Mouse (Mus musculus): Measurements from ENCODE around the gene Hamp2. TPM values are rescaled to one million over a fixed set of nuclear protein-coding genes. Genes with fewer than 3 reads are reported as not detected.

The Hamp2 gene
- polyA plus RNA-seq, 1 experiment from 2014 or later: not detected

- ATAC-seq: no peak
- Histone ChIP-seq H3K36me3 (no peaks in the 10 kb centered on the region), H3K4me1 (no peaks in the 10 kb centered on the region), H3K27ac (no peak overlapping the region), H3K9me3 (replicated peaks) (no peaks in the 10 kb centered on the region), H3K4me3 (no peak overlapping the region), H3K9ac (no peak overlapping the region), H3K27me3 (replicated peaks) (no peaks in the 10 kb centered on the region), H3K4me2 (no peak overlapping the region)
Measured at GRCm38 (mm10) chr7:30884047-30884446, 40.4 kb downstream of the Hamp2 start.

GRCm38 (mm10) chr7:30881367-30881766 lies 43.1 kb downstream of the Hamp2 start:
- H3K4me2 ChIP-seq: no peak overlapping the region
- H3K9ac ChIP-seq: no peak overlapping the region
- ATAC-seq: no peak
- no peaks in the 10 kb centered on the region for H3K36me3 ChIP-seq
- H3K4me1 ChIP-seq: no peaks in the 10 kb centered on the region
- no peak overlapping the region for H3K4me3 ChIP-seq
- H3K9me3 ChIP-seq (replicated peaks): no peaks in the 10 kb centered on the region
- no peak overlapping the region for H3K27ac ChIP-seq
- no peaks in the 10 kb centered on the region for H3K27me3 ChIP-seq (replicated peaks)
- WGBS (ENCODE audit: insufficient replicate concordance): 67% methylated on average over 3 of the region's 3 CpGs

GRCm38 (mm10) chr7:30880176-30880575 lies 44.3 kb downstream of the Hamp2 start, which contains the start of gene Cd22:
Gene Cd22 (minus strand): TSS chr7:30880342.
- Histone ChIP-seq H3K9ac (no peak within 1 kb of the TSS), H3K27me3 (replicated peaks) (no peaks in the 10 kb centered on the region), H3K9me3 (replicated peaks) (no peaks in the 10 kb centered on the region), H3K27ac (no peak within 1 kb of the TSS), H3K4me3 (no peak within 1 kb of the TSS), H3K4me2 (no peak within 1 kb of the TSS), H3K4me1 (no peaks in the 10 kb centered on the region), H3K36me3 (no peaks in the 10 kb centered on the region)
- no peak for ATAC-seq
- 25% methylated on average over 7 of the region's 7 CpGs for WGBS (ENCODE audit: insufficient replicate concordance)

- H3K4me2 ChIP-seq: no peak overlapping the region
- WGBS (ENCODE audit: insufficient replicate concordance): 56% methylated on average over 6 of the region's 6 CpGs
- H3K36me3 ChIP-seq: no peaks in the 10 kb centered on the region
- H3K27me3 ChIP-seq (replicated peaks): peaks cover 1% of the 10 kb centered on the region; the same call in 1 of the 2 replicates
- no peaks in the 10 kb centered on the region for H3K4me1 ChIP-seq
- no peak overlapping the region for H3K27ac ChIP-seq
- ATAC-seq: no peak
- no peak overlapping the region for H3K4me3 ChIP-seq
- no peaks in the 10 kb centered on the region for H3K9me3 ChIP-seq (replicated peaks)
- no peak overlapping the region for H3K9ac ChIP-seq
Measured at GRCm38 (mm10) chr7:30878950-30879349, 45.5 kb downstream of the Hamp2 start.

GRCm38 (mm10) chr7:30873083-30873482 lies 51.4 kb downstream of the Hamp2 start:
- Histone ChIP-seq H3K9me3 (replicated peaks) (no peaks in the 10 kb centered on the region), H3K9ac (no peak overlapping the region), H3K4me2 (no peak overlapping the region), H3K4me3 (no peak overlapping the region), H3K36me3 (no peaks in the 10 kb centered on the region), H3K4me1 (no peaks in the 10 kb centered on the region), H3K27me3 (replicated peaks) (peaks cover 13% of the 10 kb centered on the region), H3K27ac (no peak overlapping the region)
- WGBS (ENCODE audit: insufficient replicate concordance): 17% methylated on average over 15 of the region's 15 CpGs
- no peak for ATAC-seq

Other genes with a start within 250 kb of the Hamp2 start
- 0.65 and 1.0 TPM in 2 replicates for gene 2200002J24Rik, start 225.8 kb downstream of the Hamp2 start, polyA plus RNA-seq (2016; fragmentation: Nextera tagmentation; extraction: Ambion mirVana)
- gene Atp4a, start 212.5 kb downstream of the Hamp2 start, polyA plus RNA-seq (2016; fragmentation: Nextera tagmentation; extraction: Ambion mirVana): 1.8 and 1.9 TPM in 2 replicates
- gene Tmem147, start 195.1 kb downstream of the Hamp2 start, polyA plus RNA-seq (2016; fragmentation: Nextera tagmentation; extraction: Ambion mirVana): 125 and 126 TPM in 2 replicates
- gene Gapdhs, start 181.0 kb downstream of the Hamp2 start, polyA plus RNA-seq (2016; fragmentation: Nextera tagmentation; extraction: Ambion mirVana): not detected in 2 replicates
- gene Sbsn, start 173.2 kb downstream of the Hamp2 start, polyA plus RNA-seq (2016; fragmentation: Nextera tagmentation; extraction: Ambion mirVana): 0.19 and 0.41 TPM in 2 replicates
- gene Dmkn, start 160.9 kb downstream of the Hamp2 start, polyA plus RNA-seq (2016; fragmentation: Nextera tagmentation; extraction: Ambion mirVana): not detected in 2 replicates
- not detected in 2 replicates for gene Krtdap, start 136.8 kb downstream of the Hamp2 start, polyA plus RNA-seq (2016; fragmentation: Nextera tagmentation; extraction: Ambion mirVana)
- gene Ffar2, start 100.9 kb downstream of the Hamp2 start, polyA plus RNA-seq (2016; fragmentation: Nextera tagmentation; extraction: Ambion mirVana): 0.21 and 0.53 TPM in 2 replicates
- not detected in 2 replicates for gene Ffar3, start 68.5 kb downstream of the Hamp2 start, polyA plus RNA-seq (2016; fragmentation: Nextera tagmentation; extraction: Ambion mirVana)
- gene Ffar1, start 63.1 kb downstream of the Hamp2 start, polyA plus RNA-seq (2016; fragmentation: Nextera tagmentation; extraction: Ambion mirVana): not detected in 2 replicates
- 0.21 and 0.38 TPM in 2 replicates for gene Cd22, start 44.3 kb downstream of the Hamp2 start, polyA plus RNA-seq (2016; fragmentation: Nextera tagmentation; extraction: Ambion mirVana)
- 0.13 and 0.20 TPM in 2 replicates for gene Mag, start 9.8 kb downstream of the Hamp2 start, polyA plus RNA-seq (2016; fragmentation: Nextera tagmentation; extraction: Ambion mirVana)
- 0.38 TPM in 1 of 2 replicates, not detected in the other for gene Hamp, start 19.4 kb upstream of the Hamp2 start, polyA plus RNA-seq (2016; fragmentation: Nextera tagmentation; extraction: Ambion mirVana)
- 13.9 and 18.1 TPM in 2 replicates for gene Usf2, start 32.1 kb upstream of the Hamp2 start, polyA plus RNA-seq (2016; fragmentation: Nextera tagmentation; extraction: Ambion mirVana)
- 27.3 and 28.2 TPM in 2 replicates for gene Lsr, start 48.8 kb upstream of the Hamp2 start, polyA plus RNA-seq (2016; fragmentation: Nextera tagmentation; extraction: Ambion mirVana)
- gene Fam187b, start 49.1 kb upstream of the Hamp2 start, polyA plus RNA-seq (2016; fragmentation: Nextera tagmentation; extraction: Ambion mirVana): 1.9 and 2.8 TPM in 2 replicates
- gene Fxyd5, start 117.8 kb upstream of the Hamp2 start, polyA plus RNA-seq (2016; fragmentation: Nextera tagmentation; extraction: Ambion mirVana): 19.0 and 22.3 TPM in 2 replicates
- gene Fxyd7, start 126.8 kb upstream of the Hamp2 start, polyA plus RNA-seq (2016; fragmentation: Nextera tagmentation; extraction: Ambion mirVana): 0.45 and 0.55 TPM in 2 replicates
- gene Fxyd1, start 132.5 kb upstream of the Hamp2 start, polyA plus RNA-seq (2016; fragmentation: Nextera tagmentation; extraction: Ambion mirVana): 28.2 and 28.3 TPM in 2 replicates
- 0.06 and 0.19 TPM in 2 replicates for gene Lgi4, start 134.7 kb upstream of the Hamp2 start, polyA plus RNA-seq (2016; fragmentation: Nextera tagmentation; extraction: Ambion mirVana)
- gene Fxyd3, start 152.0 kb upstream of the Hamp2 start, polyA plus RNA-seq (2016; fragmentation: Nextera tagmentation; extraction: Ambion mirVana): 0.67 and 0.86 TPM in 2 replicates
- gene Hpn, start 190.6 kb upstream of the Hamp2 start, polyA plus RNA-seq (2016; fragmentation: Nextera tagmentation; extraction: Ambion mirVana): 33.2 and 36.2 TPM in 2 replicates
- gene Scn1b, start 202.3 kb upstream of the Hamp2 start, polyA plus RNA-seq (2016; fragmentation: Nextera tagmentation; extraction: Ambion mirVana): 0.97 and 1.2 TPM in 2 replicates
- 20.3 and 21.2 TPM in 2 replicates for gene Gramd1a, start 231.2 kb upstream of the Hamp2 start, polyA plus RNA-seq (2016; fragmentation: Nextera tagmentation; extraction: Ambion mirVana)